In the genomic region with DNA sequence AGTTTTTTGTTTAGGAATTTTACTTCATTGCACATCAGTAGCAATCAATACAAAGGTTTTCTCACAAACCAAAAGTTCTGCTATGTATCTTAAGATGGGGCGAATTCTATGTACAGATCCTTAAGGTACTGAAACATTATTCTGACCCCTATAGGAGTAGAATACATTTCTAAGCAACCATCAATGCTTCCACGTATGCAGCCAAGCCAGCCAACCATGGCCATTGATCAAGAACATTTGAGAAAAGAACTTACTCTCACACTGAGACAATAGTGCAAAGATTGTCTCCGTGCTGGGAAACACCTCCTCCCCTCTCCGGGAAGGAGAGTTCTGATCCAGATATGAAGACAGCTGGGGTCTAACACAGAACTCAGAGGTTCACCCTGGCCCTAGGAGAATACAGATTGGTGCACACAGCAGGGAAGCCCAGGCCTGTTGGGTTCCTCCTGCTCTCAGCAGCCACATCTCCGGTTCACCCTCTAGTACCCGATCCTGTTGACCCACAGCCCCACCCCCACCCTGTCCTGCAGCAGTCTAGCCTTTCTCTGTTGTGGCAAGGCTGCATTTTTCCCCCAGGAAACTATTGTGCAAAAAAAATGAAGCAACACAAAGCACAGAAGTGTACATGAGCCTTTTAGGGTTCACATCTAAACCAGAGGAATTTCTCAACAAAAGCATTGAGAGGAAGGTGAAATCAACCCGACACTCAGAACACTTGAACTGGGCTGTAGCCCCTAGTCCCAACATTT, we compare ENCODE assay signal across 9 mouse cellular contexts. TPM values are rescaled to one million over a fixed set of nuclear protein-coding genes. Genes with fewer than 3 reads are reported as not detected.
DNase-seq lines count a peak whose midpoint lies in the region; ATAC-seq lines count a peak whose summit lies in the region.
"Had no signal": no experiment of that assay in that cellular context is flagged by ENCODE, and none has a peak within 500 bp of the region (broad histone marks: within the 10 kb centered on the region; RNA-seq: fewer than 3 reads in every experiment).

No protein-coding gene starts in this region.

- no peak for DNase-seq in heart, embryonic 10.5 days (ENCODE audit: low spot score)
- no peak for DNase-seq in heart, postnatal 10 days
- peak; percentile 68 for DNase-seq in 416B (ENCODE audit: low read depth)
- no peak for DNase-seq in thymus, postnatal 10 days (ENCODE audit: low spot score in 2 of 2)
- DNase-seq in frontal cortex, postnatal 36 days (ENCODE audit: low spot score in 2 of 2) = no peak

- intact Hi-C loops in heart, postnatal 10 days (cut with DNase I) = loop anchor here (2.0 to 5.0 kb wide), 5 partner anchors 19 to 451 kb away; no protein-coding TSS in a partner anchor

- no peaks in the 10 kb centered on the region for H3K36me3 ChIP-seq in heart, embryonic 10.5 days
- H3K36me3 ChIP-seq in forebrain, embryonic 12.5 days (replicated peaks) = no peaks in the 10 kb centered on the region
- H3K36me3 ChIP-seq in liver, embryonic 15.5 days (replicated peaks) = no peaks in the 10 kb centered on the region

- no peaks in the 10 kb centered on the region for H3K9me3 ChIP-seq in heart, embryonic 10.5 days
- no peaks in the 10 kb centered on the region for H3K9me3 ChIP-seq in forebrain, embryonic 12.5 days
- no peaks in the 10 kb centered on the region for H3K9me3 ChIP-seq in liver, embryonic 15.5 days (replicated peaks)

- H3K4me1 ChIP-seq in heart, embryonic 10.5 days = peaks cover 59% of the 10 kb centered on the region
- H3K4me1 ChIP-seq in forebrain, embryonic 12.5 days = peaks cover 64% of the 10 kb centered on the region
- H3K4me1 ChIP-seq in liver, embryonic 15.5 days (replicated peaks) = peaks cover 50% of the 10 kb centered on the region

- WGBS in heart, embryonic 10.5 days = 45% methylated on average over 7 of the region's 7 CpGs
- 14% methylated on average over 7 of the region's 7 CpGs for WGBS in forebrain, embryonic 12.5 days
- WGBS in liver, embryonic 15.5 days (ENCODE audit: insufficient replicate concordance) = 46% methylated on average over 7 of the region's 7 CpGs

- peak overlapping the region; percentile 93 for H3K27ac ChIP-seq in heart, embryonic 10.5 days
- peak overlapping the region; percentile 97 for H3K27ac ChIP-seq in forebrain, embryonic 12.5 days
- 0 out of 2 replicates have a peak overlapping the region, but pooled peaks have one; percentile 48 for H3K27ac ChIP-seq in liver, embryonic 15.5 days (replicated peaks)

- ATAC-seq in forebrain, embryonic 12.5 days (ENCODE audit: low FRiP score) = no peak
- ATAC-seq in liver, embryonic 15.5 days (ENCODE audit: insufficient read depth) = peak; percentile 15; the same call in 1 of the 2 replicates
- no peak for ATAC-seq in frontal cortex, adult (ENCODE audit: low TSS enrichment)

- no peak overlapping the region for H3K4me3 ChIP-seq in heart, embryonic 10.5 days
- H3K4me3 ChIP-seq in forebrain, embryonic 12.5 days (replicated peaks) = no peak overlapping the region
- H3K4me3 ChIP-seq in liver, embryonic 15.5 days (replicated peaks) = no peak overlapping the region

- H3K9ac ChIP-seq in forebrain, embryonic 12.5 days = peak overlapping the region; percentile 42
- no peak overlapping the region for H3K9ac ChIP-seq in liver, embryonic 15.5 days

- H3K27me3 ChIP-seq in heart, embryonic 10.5 days (ENCODE audit: insufficient read depth, poor library complexity, severe bottlenecking) = peaks cover 6% of the 10 kb centered on the region; the same call in 1 of the 2 replicates
- H3K27me3 ChIP-seq in forebrain, embryonic 12.5 days = no peaks in the 10 kb centered on the region
- no peaks in the 10 kb centered on the region for H3K27me3 ChIP-seq in liver, embryonic 15.5 days

- peak overlapping the region; percentile 40 for H3K4me2 ChIP-seq in forebrain, embryonic 12.5 days
- H3K4me2 ChIP-seq in liver, embryonic 15.5 days = no peak overlapping the region
- H3K4me2 ChIP-seq: heart, embryonic 11.5 days had no signal

RNA-seq across cellular contexts. Expression of a gene that starts 49.2 kb away (rescaled TPM):
- 90.2 and 114 TPM in 2 replicates for polyA plus RNA-seq in heart, embryonic 10.5 days (2016; fragmentation: Nextera tagmentation; extraction: Ambion mirVana)
- total RNA-seq in heart, postnatal 10 days (2021) = 100 to 1,000 TPM; 126 to 152 TPM
- polyA plus RNA-seq in forebrain, embryonic 12.5 days (2016; fragmentation: Nextera tagmentation; extraction: Ambion mirVana) = 91.5 and 96.5 TPM in 2 replicates
- polyA plus RNA-seq in liver, embryonic 15.5 days (2015; fragmentation: Nextera tagmentation; extraction: Ambion mirVana) = 23.7 and 24.5 TPM in 2 replicates
